Mouse (Mus musculus) cortical plate, adult 2 months (tissue): ENCODE data around the gene Cnga3.

Experiments
- CTCF ChIP-seq: fragments of 200-500 bp; IDR thresholded peaks from 2 replicates; pipeline ENCODE4 v1.5.1; 2011; ENCODE audit warnings: mild to moderate bottlenecking, control low read depth, low read length; ENCODE audit not compliant: insufficient read depth; ENCODE audit errors: extremely low read depth
- POLR2A ChIP-seq: fragments of 200-500 bp; IDR thresholded peaks from 2 replicates; pipeline ENCODE4 v1.6.1; 2011; ENCODE audit warnings: mild to moderate bottlenecking, low read length, control low read depth; ENCODE audit not compliant: insufficient read depth; ENCODE audit errors: extremely low read depth

GRCm38 (mm10) chr1:37207743-37208142 lies 6.5 kb upstream of the Cnga3 start:
- TF ChIP-seq POLR2A (no peak), CTCF (no peak)
